Mouse (Mus musculus): Measurements from ENCODE around the gene Arhgap24. TPM values are rescaled to one million over a fixed set of nuclear protein-coding genes. Genes with fewer than 3 reads are reported as not detected.

The Arhgap24 gene
- 10 to 100 TPM; 25.0 to 25.5 TPM for total RNA-seq (2023)

GRCm38 (mm10) chr5:102481215-102482211, at the start of gene Arhgap24:
TSS of gene Arhgap24 (plus strand) at chr5:102481391.

All from B cell, adult 67 days (primary cell).